Mouse (Mus musculus) ES-E14 (cell line): Measurements from ENCODE around the gene Cybc1.

Experiments
- CHD2 ChIP-seq: IDR thresholded peaks from 2 replicates; pipeline ENCODE4 v1.6.1; 2014; ENCODE audit warnings: mild to moderate bottlenecking, low read depth, low read length, inconsistent platforms
- HCFC1 ChIP-seq: IDR thresholded peaks from 2 replicates; pipeline ENCODE4 v1.6.1; 2012; ENCODE audit warnings: low read length, inconsistent platforms, borderline replicate concordance; ENCODE audit not compliant: insufficient read depth
- MAFK ChIP-seq: IDR thresholded peaks from 2 replicates; pipeline ENCODE4 v1.6.1; 2014; ENCODE audit warnings: mild to moderate bottlenecking, low read depth, low read length, inconsistent platforms; ENCODE audit not compliant: insufficient read depth
- ZC3H11A ChIP-seq: IDR thresholded peaks from 2 replicates; pipeline ENCODE4 v1.6.1; 2012; ENCODE audit warnings: low read depth, mild to moderate bottlenecking, inconsistent platforms, low read length, borderline replicate concordance

DNA sequence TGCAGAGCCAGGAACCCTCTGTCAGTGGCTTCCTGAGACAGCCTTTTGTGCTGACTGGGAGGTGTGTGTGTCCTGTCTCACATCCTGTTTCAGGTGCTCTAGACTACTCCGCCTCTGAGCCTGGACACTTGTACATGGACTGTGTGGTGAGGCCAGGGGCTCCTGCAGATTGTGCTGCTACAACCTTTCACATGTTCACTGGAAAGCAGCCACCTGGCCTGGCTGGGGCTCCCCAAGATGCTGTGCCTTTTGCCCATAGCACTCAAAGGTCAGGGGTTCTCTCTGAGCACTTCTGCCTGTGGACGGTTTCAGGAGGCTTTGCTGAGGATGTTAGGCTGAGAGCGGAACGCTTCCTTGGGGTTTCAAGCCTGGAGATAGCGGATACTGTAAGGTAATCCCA lies 8.4 kb downstream of the Cybc1 start:
- no peak for TF ChIP-seq HCFC1
- no peak for TF ChIP-seq ZC3H11A
- TF ChIP-seq MAFK, result no peak
- TF ChIP-seq CHD2, result no peak
